Mouse (Mus musculus): ENCODE measurements around the gene Apol7e. TPM values are rescaled to one million over a fixed set of nuclear protein-coding genes. Genes with fewer than 3 reads are reported as not detected.

Apol7e gene
- total RNA-seq, 4 experiments from 2014 or later: not detected

Other genes with a start within 250 kb of the Apol7e start
- not detected for gene Apol10a, start 221.8 kb upstream of the Apol7e start, total RNA-seq (2022)
- not detected for gene Apol11a, start 190.6 kb upstream of the Apol7e start, total RNA-seq (2022)
- gene Apol7c, start 165.5 kb upstream of the Apol7e start, total RNA-seq (2022): not detected
- gene 1700025B11Rik, start 137.0 kb upstream of the Apol7e start, total RNA-seq (2022): not detected
- under 1 TPM in 3 of 4 experiments, not detected in 1; 0.25 to 0.33 (median 0.27) TPM for gene Apol10b, start 102.7 kb upstream of the Apol7e start, total RNA-seq (2022)
- not detected for gene Gm36245, start 99.6 kb upstream of the Apol7e start, total RNA-seq (2022)
- gene Apol11b, start 55.6 kb upstream of the Apol7e start, total RNA-seq (2022): under 1 TPM in 3 of 4 experiments, not detected in 1; 0.19 to 0.36 (median 0.20) TPM
- not detected for gene Apol9b, start 30.2 kb downstream of the Apol7e start, total RNA-seq (2022)
- gene Apol8, start 58.1 kb downstream of the Apol7e start, total RNA-seq (2022): 1 to 10 TPM; 6.6 to 8.0 (median 7.3) TPM
- gene Myh9, start 143.3 kb downstream of the Apol7e start, total RNA-seq (2022): 10 to 100 TPM; 65.9 to 77.7 (median 71.1) TPM
- gene Txn2, start 230.1 kb downstream of the Apol7e start, total RNA-seq (2022): 100 to 1,000 TPM; 126 to 139 (median 131) TPM

Data from left cerebral cortex, adult 8-10 months (tissue).